Mouse (Mus musculus): ENCODE results near the gene 4921517D22Rik. TPM values are rescaled to one million over a fixed set of nuclear protein-coding genes. Genes with fewer than 3 reads are reported as not detected.

Gene 4921517D22Rik
- total RNA-seq (2023) = not detected

DNA sequence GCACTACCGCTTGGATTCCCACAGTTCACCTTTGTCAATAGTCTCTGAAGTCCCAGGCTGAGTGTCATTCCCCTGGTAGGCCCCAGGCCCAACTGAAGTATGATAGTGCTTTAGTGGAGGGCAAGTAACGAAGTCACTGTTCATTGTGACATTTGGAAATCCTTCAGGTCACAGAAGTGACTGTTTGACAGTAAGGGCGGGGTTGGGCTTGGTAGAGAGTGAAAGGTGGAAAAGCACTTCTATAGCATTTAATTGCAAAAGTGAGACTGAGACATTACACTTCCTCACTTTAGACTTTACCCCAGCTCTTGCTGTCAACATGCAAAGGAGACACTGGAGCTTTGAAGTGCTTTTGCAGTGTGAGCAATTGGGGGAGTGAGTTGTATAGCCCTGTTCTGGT lies at the start of gene 4921517D22Rik:
4921517D22Rik (minus strand) TSS at position 101 of the 400 bp plus-strand sequence.

DNA sequence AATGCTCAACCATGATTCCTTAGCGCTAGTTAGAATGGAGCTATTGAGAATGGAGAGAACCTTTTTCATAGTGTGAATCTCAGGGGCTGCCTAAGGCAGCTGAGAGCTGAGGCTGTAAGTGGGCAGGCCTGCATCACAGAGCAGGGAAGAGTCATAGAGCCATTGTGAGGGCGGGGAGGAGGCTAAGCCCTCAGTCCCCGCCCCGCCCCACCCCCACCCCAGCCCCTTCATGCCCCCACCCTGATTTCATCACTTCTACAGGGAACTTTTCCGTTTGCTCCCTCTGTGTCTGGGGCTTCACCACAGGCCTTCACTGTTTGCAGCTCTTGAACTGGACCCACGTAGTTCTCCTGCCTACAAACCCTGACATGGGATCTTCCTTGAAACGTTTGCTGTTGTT lies 37.7 kb upstream of the 4921517D22Rik start, which contains the start of gene Spata31d1d:
Spata31d1d (minus strand) TSS at position 101 of the 400 bp plus-strand sequence.

DNA sequence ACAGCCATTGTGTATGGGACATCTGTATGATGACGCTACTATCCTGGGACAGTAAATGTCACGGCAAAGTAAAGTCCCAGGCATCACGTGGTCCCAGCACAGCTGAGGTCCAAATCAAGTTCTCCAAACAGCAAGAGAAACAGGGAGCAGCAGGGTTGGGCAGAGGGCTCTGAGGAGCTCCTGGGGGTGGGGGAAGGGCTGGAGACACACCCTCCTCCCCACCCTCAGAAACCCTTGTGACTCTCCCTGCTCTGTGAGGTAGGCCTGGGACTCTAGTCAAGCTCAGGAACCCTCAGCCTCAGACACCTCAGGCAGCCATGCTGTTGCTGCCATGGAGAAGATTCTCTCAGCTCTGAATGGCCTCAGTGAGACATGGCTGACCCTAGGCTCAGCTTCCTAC lies 18.1 kb upstream of the 4921517D22Rik start, which contains the start of gene Spata31d1b:
Spata31d1b (plus strand) TSS at position 301 of the 400 bp plus-strand sequence.

DNA sequence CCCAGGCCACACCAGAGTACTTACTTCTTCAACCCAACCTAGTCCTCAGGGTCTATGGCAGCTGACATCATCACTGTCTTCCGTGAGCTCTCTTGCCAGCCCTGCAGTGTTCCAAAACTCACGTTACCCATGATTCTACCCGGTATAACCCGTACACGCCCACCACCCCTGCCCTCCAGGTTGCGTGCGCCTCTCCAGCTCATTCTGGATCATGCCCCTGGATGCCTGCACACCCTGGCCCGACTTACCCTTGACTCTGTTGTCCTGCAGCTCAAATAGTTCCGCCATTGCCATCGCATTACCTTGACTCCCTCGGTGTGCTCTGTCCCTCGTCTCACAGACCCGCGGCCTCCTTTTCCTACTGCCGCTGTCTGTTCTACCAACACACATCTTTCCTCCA lies 16.3 kb upstream of the 4921517D22Rik start, which contains the start of gene Spata31d1a:
Spata31d1a (minus strand) TSS at position 101 of the 400 bp plus-strand sequence.

DNA sequence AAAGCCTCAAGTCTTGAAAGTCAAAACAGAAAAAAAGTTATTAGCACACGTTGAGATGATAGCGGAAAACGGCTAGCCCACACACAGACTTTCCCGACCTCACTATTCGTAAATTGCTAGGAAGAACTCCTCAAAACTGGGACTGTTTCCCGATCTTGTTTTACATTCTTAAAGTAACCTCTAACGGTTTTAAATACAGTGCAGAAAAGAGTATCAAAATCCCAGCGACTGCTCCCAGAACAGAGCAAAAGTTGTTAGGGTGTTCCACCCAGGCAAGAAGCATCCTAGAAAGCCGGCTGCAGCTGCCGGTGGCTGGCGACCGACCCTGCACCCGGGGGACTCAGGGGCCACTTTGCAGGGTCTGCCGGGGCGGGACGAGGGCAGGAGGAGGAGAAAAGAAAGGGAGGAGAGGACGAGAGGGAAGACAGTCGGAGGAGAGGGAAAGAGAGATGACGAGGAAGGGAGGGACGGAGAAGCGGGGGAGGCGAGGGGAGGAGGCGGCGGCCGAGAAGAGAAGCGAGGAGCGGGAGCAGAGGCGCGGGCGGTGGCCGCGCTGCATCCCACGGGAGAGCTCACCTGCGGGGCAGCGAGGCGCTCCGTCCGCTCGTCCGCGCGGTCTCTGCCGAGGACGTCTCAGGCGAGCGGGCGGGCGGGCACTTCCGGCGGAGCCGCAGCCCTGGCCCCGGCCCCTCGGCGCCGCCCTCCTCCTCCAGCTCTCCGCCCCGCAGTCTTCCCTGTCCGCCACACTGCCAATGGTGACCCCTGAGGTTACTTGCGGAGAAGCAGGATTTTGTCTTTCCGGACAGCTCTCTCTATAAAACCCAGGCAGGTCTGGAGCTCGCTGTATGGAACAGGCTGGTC lies 18.5 kb downstream of the 4921517D22Rik start, which contains the start of gene Golm1:
Golm1 (minus strand) TSS at position 661 of the 861 bp plus-strand sequence.

Other genes starting within 250 kb of the 4921517D22Rik start
- gene Agtpbp1, start 108.9 kb downstream of the 4921517D22Rik start, total RNA-seq (2023) = 53.5 TPM
- gene Naa35, start 108.8 kb downstream of the 4921517D22Rik start, total RNA-seq (2023) = 72.0 TPM
- gene Golm1, start 18.3 kb downstream of the 4921517D22Rik start, total RNA-seq (2023) = 46.7 TPM
- gene Spata31d1a, start 16.2 kb upstream of the 4921517D22Rik start, total RNA-seq (2023) = not detected
- gene Spata31d1b, start 18.2 kb upstream of the 4921517D22Rik start, total RNA-seq (2023) = not detected
- not detected for gene Spata31d1d, start 37.6 kb upstream of the 4921517D22Rik start, total RNA-seq (2023)
- not detected for gene 1700014D04Rik, start 52.6 kb upstream of the 4921517D22Rik start, total RNA-seq (2023)
- gene Isca1, start 75.7 kb upstream of the 4921517D22Rik start, total RNA-seq (2023) = 78.3 TPM
- not detected for gene Gm49354, start 88.1 kb upstream of the 4921517D22Rik start, total RNA-seq (2023)
- gene Tut7, start 129.0 kb upstream of the 4921517D22Rik start, total RNA-seq (2023) = 213 TPM

Data from CD4-positive naive resting alpha-beta T cell, adult 57 days (primary cell).